Mouse (Mus musculus) hindbrain, postnatal 0 days (tissue): Measurements from ENCODE around the gene Eif2a. TPM values are rescaled to one million over a fixed set of nuclear protein-coding genes. Genes with fewer than 3 reads are reported as not detected.

Experiments
- ATAC-seq: fragments of 200-750 bp; cut with Nextera tagmentation; 2 replicates; pipeline ENCODE4 v1.8.0; 2017; ENCODE audit warnings: mild to moderate bottlenecking, moderate TSS enrichment, moderate library complexity
- DNase-seq: peaks from one replicate; pipeline ENCODE4 v3.0.0-alpha.2; 2015; ENCODE audit warnings: low spot score
- H3K27ac ChIP-seq: fragments of 300-500 bp; sonication (generic); 2 replicates; pipeline ENCODE4 v1.5.1; 2014; ENCODE audit warnings: mild to moderate bottlenecking
- H3K27me3 ChIP-seq: fragments of 300-500 bp; sonication (generic); 2 replicates; pipeline ENCODE4 v1.6.1; 2014; ENCODE audit warnings: low read length, mixed read lengths; ENCODE audit not compliant: insufficient read depth
- H3K36me3 ChIP-seq: fragments of 300-500 bp; sonication (generic); 2 replicates; pipeline ENCODE4 v1.6.1; 2014; ENCODE audit warnings: low read length, mixed read lengths; ENCODE audit not compliant: insufficient read depth
- H3K4me1 ChIP-seq: fragments of 300-500 bp; sonication (generic); 2 replicates; pipeline ENCODE4 v1.6.1; 2014; ENCODE audit warnings: antibody characterized with exemption, low read length, mixed read lengths; ENCODE audit not compliant: insufficient read depth
- H3K4me2 ChIP-seq: fragments of 300-500 bp; sonication (generic); 2 replicates; pipeline ENCODE4 v1.6.1; 2014; ENCODE audit warnings: low read depth, mild to moderate bottlenecking, low read length, moderate library complexity, mixed read lengths
- H3K4me3 ChIP-seq: fragments of 300-500 bp; sonication (generic); 2 replicates; pipeline ENCODE4 v1.5.1; 2014; ENCODE audit warnings: low read length
- H3K9ac ChIP-seq: fragments of 300-500 bp; sonication (generic); replicated peaks from 2 replicates; pipeline ENCODE4 v1.6.1; 2014; ENCODE audit warnings: mild to moderate bottlenecking, low read length, moderate library complexity, mixed read lengths
- H3K9me3 ChIP-seq: fragments of 300-500 bp; sonication (generic); 2 replicates; pipeline ENCODE4 v1.6.1; 2016; ENCODE audit warnings: low read length, mixed read lengths
- CTCF ChIP-seq: IDR thresholded peaks from 2 replicates; pipeline ENCODE4 v1.5.1; 2016; ENCODE audit warnings: antibody characterized with exemption, control low read depth, low read depth
- WGBS: fragments of 180-500 bp; shearing (Covaris S2); extraction: QIAGEN DNeasy Blood & Tissue Kit; methylation state at CpG from one replicate; pipeline ENCODE4 v1.1.7; 2014; 5-methylcytosine and 5-hydroxymethylcytosine counted together
- polyA plus RNA-seq: library from polyadenylated mRNA; unstranded; fragments of >200 nt; fragmentation: Nextera tagmentation; extraction: Ambion mirVana; gene quantifications from 2 replicates; pipeline ENCODE4 v1.2.1, GENCODE M21; 2015
- total RNA-seq: library from RNA; depleted of rRNA; stranded (reverse); fragments of >200 nt; gene quantifications from 2 replicates; pipeline ENCODE4 v1.2.3, GENCODE M21; 2014

Eif2a gene
- total and polyA plus RNA-seq, 2 experiments from 2014 or later: 33.7 to 38.9 TPM

DNA sequence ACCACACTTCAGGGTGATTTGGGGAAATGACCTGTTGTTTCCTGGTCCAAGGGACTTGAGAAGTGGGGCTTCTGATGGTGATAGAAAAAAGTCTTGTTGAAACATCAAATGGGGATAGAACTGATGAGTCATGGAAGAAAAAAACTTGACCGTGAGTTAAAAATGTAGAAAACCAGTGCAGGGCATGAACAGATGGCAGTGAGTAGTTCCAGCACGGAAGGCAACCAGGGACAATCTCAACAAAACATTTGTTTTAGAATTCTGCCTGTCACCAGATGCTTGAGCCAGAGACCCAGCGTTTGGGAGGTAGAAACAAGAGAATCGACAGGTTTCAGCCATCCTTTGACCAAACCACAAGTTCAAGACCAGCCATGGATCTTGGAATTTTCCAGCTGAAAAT, 32.0 kb upstream of the Eif2a start:
- Histone ChIP-seq H3K9me3 (no peaks in the 10 kb centered on the region), H3K4me2 (no peak overlapping the region), H3K4me3 (no peak overlapping the region), H3K27me3 (no peaks in the 10 kb centered on the region), H3K27ac (no peak overlapping the region), H3K9ac (no peak overlapping the region), H3K4me1 (no peaks in the 10 kb centered on the region), H3K36me3 (no peaks in the 10 kb centered on the region)
- WGBS: 87% methylated on average over 4 of the region's 4 CpGs
- ATAC-seq (no peak), DNase-seq (no peak)
- no peak for TF ChIP-seq CTCF

DNA sequence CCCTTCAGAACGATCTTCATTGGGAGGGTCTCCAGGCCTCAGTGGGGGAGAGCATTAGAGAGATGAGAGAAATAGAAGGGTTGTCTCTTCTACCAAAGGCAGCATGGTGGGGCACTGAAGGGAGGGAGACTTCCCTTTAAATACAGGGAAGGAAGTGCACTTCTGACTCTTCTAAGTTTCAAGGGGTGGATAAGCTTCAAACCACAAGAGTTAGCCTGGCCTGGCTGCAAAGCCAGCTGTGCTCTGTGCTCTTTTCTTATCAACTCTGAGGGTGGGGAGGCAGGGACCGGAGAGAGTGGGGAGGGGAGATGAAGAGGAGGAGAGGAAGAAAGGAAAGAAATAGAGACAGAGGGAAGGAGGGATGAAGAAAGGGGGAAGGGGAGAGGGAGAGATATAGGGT, 23.7 kb upstream of the Eif2a start:
- DNase-seq (no peak), ATAC-seq (no peak)
- no peaks in the 10 kb centered on the region for H3K9me3 ChIP-seq
- H3K4me1 ChIP-seq: no peaks in the 10 kb centered on the region
- H3K36me3 ChIP-seq: no peaks in the 10 kb centered on the region
- no peak overlapping the region for H3K4me3 ChIP-seq
- no peak overlapping the region for H3K9ac ChIP-seq
- no peak overlapping the region for H3K27ac ChIP-seq
- no peak for TF ChIP-seq CTCF
- no peak overlapping the region for H3K4me2 ChIP-seq
- WGBS: 56% methylated on average over 2 of the region's 2 CpGs
- no peaks in the 10 kb centered on the region for H3K27me3 ChIP-seq

DNA sequence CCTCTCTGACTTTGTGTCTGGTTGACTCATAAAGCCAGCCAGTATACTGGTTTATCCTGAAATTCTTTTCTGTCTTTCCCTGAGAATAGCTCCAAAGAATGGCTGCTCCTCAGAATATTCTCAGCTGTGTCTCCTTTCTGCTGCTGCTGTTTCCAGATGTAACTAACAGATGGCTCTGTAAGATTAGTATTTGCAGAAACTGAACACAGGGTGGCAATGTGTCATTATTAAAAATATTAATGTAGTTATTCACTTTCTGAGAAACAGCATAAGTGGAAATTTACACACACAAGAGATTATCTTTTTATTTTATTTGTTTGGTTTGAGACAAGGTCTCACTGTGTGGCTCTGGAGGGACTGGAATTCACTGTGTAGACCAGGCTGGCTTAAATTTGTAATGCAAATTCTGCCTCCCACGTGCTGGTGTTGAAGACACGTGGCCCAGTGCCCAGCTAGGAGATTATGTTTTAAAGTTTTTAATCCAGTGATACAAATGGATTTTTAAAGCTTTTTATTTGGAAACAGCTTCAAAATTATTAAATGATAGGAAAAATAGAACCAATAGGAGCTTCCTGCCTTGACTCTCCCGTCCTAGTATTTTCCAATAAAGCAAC, 21.8 kb upstream of the Eif2a start:
- Histone ChIP-seq H3K9ac (no peak overlapping the region), H3K27ac (no peak overlapping the region), H3K4me2 (no peak overlapping the region), H3K9me3 (no peaks in the 10 kb centered on the region), H3K4me3 (no peak overlapping the region), H3K27me3 (no peaks in the 10 kb centered on the region), H3K36me3 (no peaks in the 10 kb centered on the region), H3K4me1 (no peaks in the 10 kb centered on the region)
- DNase-seq: no peak
- 45% methylated on average over 3 of the region's 3 CpGs for WGBS
- peak; percentile 5; the same call in 1 of the 2 replicates for TF ChIP-seq CTCF
- no peak for ATAC-seq

DNA sequence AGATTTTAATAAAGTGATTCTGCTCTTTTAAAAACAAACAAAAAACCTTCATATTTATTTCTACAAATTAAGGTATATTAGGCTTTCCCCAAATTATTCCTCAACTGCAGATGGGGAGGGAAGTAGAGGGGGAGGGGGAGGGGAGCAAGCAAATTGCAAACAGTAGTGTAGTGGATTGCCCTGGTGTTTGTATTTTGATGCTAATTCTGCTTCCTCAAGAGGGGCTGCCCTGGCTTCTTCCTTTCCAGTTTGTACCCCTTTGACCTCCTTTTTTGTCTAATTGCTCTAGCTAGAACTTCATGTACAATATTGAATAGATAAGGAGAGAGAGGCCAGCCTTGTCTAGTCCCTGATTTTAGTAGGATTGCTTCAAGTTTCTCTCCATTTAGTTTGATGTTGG, 20.9 kb upstream of the Eif2a start:
- Histone ChIP-seq H3K4me1 (no peaks in the 10 kb centered on the region), H3K4me3 (no peak overlapping the region), H3K27ac (no peak overlapping the region), H3K4me2 (no peak overlapping the region), H3K36me3 (no peaks in the 10 kb centered on the region), H3K27me3 (no peaks in the 10 kb centered on the region), H3K9ac (no peak overlapping the region), H3K9me3 (no peaks in the 10 kb centered on the region)
- ATAC-seq (no peak), DNase-seq (no peak)
- TF ChIP-seq CTCF: no peak

DNA sequence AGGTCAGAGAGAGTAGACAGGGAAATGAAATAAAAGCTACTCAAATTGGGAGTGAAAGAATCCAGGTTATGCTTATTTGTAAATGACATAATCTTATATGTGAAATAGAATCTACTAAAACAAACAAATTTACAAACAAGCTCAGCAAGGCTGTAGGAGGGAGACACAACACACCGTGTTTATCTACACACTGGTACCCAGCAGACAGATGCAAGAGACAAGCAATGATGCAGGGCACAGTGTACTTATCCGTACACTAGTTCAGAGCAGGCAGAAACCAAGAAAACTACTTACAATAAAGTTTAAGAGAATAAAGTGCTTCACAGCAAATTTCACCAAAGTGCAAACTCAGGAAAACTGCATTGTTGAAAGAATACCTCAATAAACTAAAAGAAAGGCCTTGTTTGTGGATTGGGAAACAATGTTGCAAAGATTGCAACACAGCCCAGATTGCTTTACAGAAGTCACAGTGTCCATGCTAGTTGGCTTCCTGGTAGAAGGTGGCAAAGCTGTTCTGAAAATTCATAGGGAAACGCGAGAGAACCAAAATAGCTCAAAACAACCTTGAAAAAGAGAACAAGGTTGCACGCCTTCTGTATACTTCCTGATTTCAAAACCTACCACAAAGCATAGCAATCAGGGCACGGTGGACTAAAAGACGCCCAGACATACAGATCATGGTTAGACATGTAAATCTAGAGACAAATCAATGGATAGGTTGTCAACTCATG, 17.4 kb upstream of the Eif2a start:
- WGBS: 90% methylated on average over 7 of the region's 7 CpGs
- no peak for TF ChIP-seq CTCF
- Histone ChIP-seq H3K4me3 (no peak overlapping the region), H3K9ac (no peak overlapping the region), H3K27ac (no peak overlapping the region), H3K4me1 (no peaks in the 10 kb centered on the region), H3K9me3 (no peaks in the 10 kb centered on the region), H3K27me3 (no peaks in the 10 kb centered on the region), H3K4me2 (no peak overlapping the region), H3K36me3 (no peaks in the 10 kb centered on the region)
- DNase-seq (no peak), ATAC-seq (no peak)

DNA sequence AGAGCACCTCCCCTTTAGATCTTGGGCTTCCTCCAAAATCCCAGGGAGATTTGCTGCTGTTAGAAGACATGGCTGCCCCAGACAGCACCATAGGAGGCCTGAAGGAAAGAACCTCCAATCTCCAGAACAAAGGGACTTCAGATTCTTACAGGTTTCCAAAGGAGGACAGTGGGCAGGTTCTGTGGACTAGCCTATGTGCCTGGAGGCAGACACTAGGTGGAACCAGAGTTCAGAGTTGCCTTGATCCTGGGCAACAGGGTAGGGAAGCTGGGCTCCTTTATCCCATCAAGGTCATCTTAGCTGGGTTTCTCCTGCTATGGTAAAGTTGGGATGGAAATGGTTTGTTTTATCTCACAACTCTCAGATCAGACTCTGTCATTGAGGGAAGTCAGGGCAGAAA, 14.0 kb upstream of the Eif2a start:
- no peaks in the 10 kb centered on the region for H3K4me1 ChIP-seq
- TF ChIP-seq CTCF: peak; percentile 38; the same call in 1 of the 2 replicates
- no peaks in the 10 kb centered on the region for H3K9me3 ChIP-seq
- no peak overlapping the region for H3K4me3 ChIP-seq
- no peaks in the 10 kb centered on the region for H3K36me3 ChIP-seq
- H3K9ac ChIP-seq: no peak overlapping the region
- no peaks in the 10 kb centered on the region for H3K27me3 ChIP-seq
- DNase-seq (no peak), ATAC-seq (no peak)
- no peak overlapping the region for H3K27ac ChIP-seq
- H3K4me2 ChIP-seq: no peak overlapping the region

DNA sequence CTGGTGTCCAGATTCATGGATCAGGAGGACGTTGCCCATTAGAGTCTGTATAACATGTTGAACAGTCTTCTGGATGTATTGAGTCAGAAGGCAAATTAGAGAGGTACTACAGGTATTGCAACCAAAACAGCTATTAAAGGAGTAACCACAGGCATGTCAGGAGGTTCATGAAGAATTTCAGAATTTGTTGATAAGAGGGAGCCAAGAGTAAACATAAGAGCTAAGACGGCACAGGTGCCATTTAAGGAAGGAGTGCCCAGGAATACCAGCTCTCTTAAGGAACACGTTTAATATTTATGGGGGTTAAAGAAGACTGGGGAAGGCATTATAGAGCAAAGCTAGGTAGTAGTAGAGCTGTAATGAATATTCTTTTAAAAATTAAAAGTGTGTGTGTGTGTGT, 12.9 kb upstream of the Eif2a start:
- DNase-seq (no peak), ATAC-seq (no peak)
- H3K9ac ChIP-seq: no peak overlapping the region
- H3K4me3 ChIP-seq: no peak overlapping the region
- no peaks in the 10 kb centered on the region for H3K27me3 ChIP-seq
- H3K4me1 ChIP-seq: no peaks in the 10 kb centered on the region
- no peaks in the 10 kb centered on the region for H3K9me3 ChIP-seq
- no peak overlapping the region for H3K27ac ChIP-seq
- H3K36me3 ChIP-seq: no peaks in the 10 kb centered on the region
- no peak for TF ChIP-seq CTCF
- H3K4me2 ChIP-seq: no peak overlapping the region
- 90% methylated on average over 3 of the region's 3 CpGs for WGBS
